Mouse (Mus musculus): ENCODE results near the gene Gpr149. TPM values are rescaled to one million over a fixed set of nuclear protein-coding genes. Genes with fewer than 3 reads are reported as not detected.

Gpr149 gene
- 1.9 TPM for polyA plus RNA-seq (2012; fragmentation: generic; extraction: Trizol)

GRCm38 (mm10) chr3:62604973-62605372 is at the start of gene Gpr149:
Gene Gpr149, minus strand, starts transcription at chr3:62605140.
- no peak within 1 kb of the TSS for H3ac ChIP-seq (ENCODE audit: control insufficient read depth, insufficient read length)
- TF ChIP-seq POLR2A (IDR thresholded peaks at IDR 0.05; ENCODE audit: insufficient read length, low read depth) (no peak), USF1 (IDR thresholded peaks at IDR 0.05; ENCODE audit: low read depth) (no peak)
- peak within 1 kb of the TSS; percentile 69 for H3K4me2 ChIP-seq (ENCODE audit: low read depth)
- H3K4me3 ChIP-seq: peak within 1 kb of the TSS; percentile 38
- no peaks in the 10 kb centered on the region for H3K36me3 ChIP-seq (ENCODE audit: control insufficient read depth, insufficient read depth)
- H3K79me2 ChIP-seq (ENCODE audit: control insufficient read depth, insufficient read depth): peaks cover 5% of the 10 kb centered on the region
- H3K27me3 ChIP-seq (ENCODE audit: control insufficient read depth, insufficient read depth, insufficient read length): no peaks in the 10 kb centered on the region

GRCm38 (mm10) chr3:62650551-62650950 is 45.6 kb upstream of the Gpr149 start:
- no peak overlapping the region for H3K4me2 ChIP-seq (ENCODE audit: low read depth)
- no peak for TF ChIP-seq TCF12 (IDR thresholded peaks at IDR 0.05; ENCODE audit: insufficient read depth, poor library complexity, severe bottlenecking)
- no peak for TF ChIP-seq POLR2AphosphoS2 (IDR thresholded peaks at IDR 0.05; ENCODE audit: insufficient read length, low read depth)
- no peak for TF ChIP-seq CEBPB (IDR thresholded peaks at IDR 0.05; ENCODE audit: insufficient read depth, poor library complexity, severe bottlenecking)
- no peak for TF ChIP-seq SRF (IDR thresholded peaks at IDR 0.05; ENCODE audit: control insufficient read depth, insufficient read length, low read depth)
- no peak for TF ChIP-seq REST (IDR thresholded peaks at IDR 0.05; ENCODE audit: insufficient read depth, insufficient read length)
- TF ChIP-seq MYOD1 (IDR thresholded peaks at IDR 0.05; ENCODE audit: control insufficient read depth in 1 of 3, insufficient read length in 2 of 3, low read depth in 2 of 3): no peak
- no peak for TF ChIP-seq USF1 (IDR thresholded peaks at IDR 0.05; ENCODE audit: low read depth)
- no peak for TF ChIP-seq E2F4 (IDR thresholded peaks at IDR 0.05; ENCODE audit: insufficient read depth)
- TF ChIP-seq MYOG (IDR thresholded peaks at IDR 0.05; ENCODE audit: control insufficient read depth in 1 of 3, insufficient read depth in 1 of 3, insufficient read length in 2 of 3, low read depth in 2 of 3): no peak
- TF ChIP-seq MAX (IDR thresholded peaks at IDR 0.05; ENCODE audit: low read depth): no peak
- no peak for TF ChIP-seq TCF3 (IDR thresholded peaks at IDR 0.05; ENCODE audit: insufficient read length, low read depth)
- no peak for TF ChIP-seq POLR2A (IDR thresholded peaks at IDR 0.05; ENCODE audit: insufficient read length, low read depth)
- no peaks in the 10 kb centered on the region for H3K27me3 ChIP-seq (ENCODE audit: control insufficient read depth, insufficient read depth, insufficient read length)
- H3K36me3 ChIP-seq (ENCODE audit: control insufficient read depth, insufficient read depth): no peaks in the 10 kb centered on the region
- H3ac ChIP-seq (ENCODE audit: control insufficient read depth, insufficient read length): no peak overlapping the region
- no peak overlapping the region for H3K4me3 ChIP-seq
- H3K79me2 ChIP-seq (ENCODE audit: control insufficient read depth, insufficient read depth): no peaks in the 10 kb centered on the region

GRCm38 (mm10) chr3:62610861-62611260 is 5.9 kb upstream of the Gpr149 start:
- Histone ChIP-seq H3K4me2 (ENCODE audit: low read depth) (no peak overlapping the region), H3K36me3 (ENCODE audit: control insufficient read depth, insufficient read depth) (no peaks in the 10 kb centered on the region), H3ac (ENCODE audit: control insufficient read depth, insufficient read length) (no peak overlapping the region), H3K79me2 (ENCODE audit: control insufficient read depth, insufficient read depth) (no peaks in the 10 kb centered on the region), H3K4me3 (no peak overlapping the region), H3K27me3 (ENCODE audit: control insufficient read depth, insufficient read depth, insufficient read length) (no peaks in the 10 kb centered on the region)
- TF ChIP-seq MYOD1 (IDR thresholded peaks at IDR 0.05; ENCODE audit: control insufficient read depth in 1 of 3, insufficient read length in 2 of 3, low read depth in 2 of 3) (no peak), SRF (IDR thresholded peaks at IDR 0.05; ENCODE audit: control insufficient read depth, insufficient read length, low read depth) (no peak), REST (IDR thresholded peaks at IDR 0.05; ENCODE audit: insufficient read depth, insufficient read length) (no peak), POLR2AphosphoS2 (IDR thresholded peaks at IDR 0.05; ENCODE audit: insufficient read length, low read depth) (no peak), CEBPB (IDR thresholded peaks at IDR 0.05; ENCODE audit: insufficient read depth, poor library complexity, severe bottlenecking) (no peak), TCF3 (IDR thresholded peaks at IDR 0.05; ENCODE audit: insufficient read length, low read depth) (no peak), MYOG (IDR thresholded peaks at IDR 0.05; ENCODE audit: control insufficient read depth in 1 of 3, insufficient read depth in 1 of 3, insufficient read length in 2 of 3, low read depth in 2 of 3) (no peak), POLR2A (IDR thresholded peaks at IDR 0.05; ENCODE audit: insufficient read length, low read depth) (no peak), USF1 (IDR thresholded peaks at IDR 0.05; ENCODE audit: low read depth) (no peak), E2F4 (IDR thresholded peaks at IDR 0.05; ENCODE audit: insufficient read depth) (no peak), MAX (IDR thresholded peaks at IDR 0.05; ENCODE audit: low read depth) (no peak), TCF12 (IDR thresholded peaks at IDR 0.05; ENCODE audit: insufficient read depth, poor library complexity, severe bottlenecking) (no peak)

GRCm38 (mm10) chr3:62605931-62606330 is 991 bp upstream of the Gpr149 start:
- H3K4me3 ChIP-seq: peak overlapping the region; percentile 38
- H3K4me2 ChIP-seq (ENCODE audit: low read depth): peak overlapping the region; percentile 69
- peak; percentile 46; the same call in 1 of the 2 replicates for TF ChIP-seq CEBPB (IDR thresholded peaks at IDR 0.05; ENCODE audit: insufficient read depth, poor library complexity, severe bottlenecking)
- TF ChIP-seq TCF12 (IDR thresholded peaks at IDR 0.05; ENCODE audit: insufficient read depth, poor library complexity, severe bottlenecking): no peak
- no peaks in the 10 kb centered on the region for H3K36me3 ChIP-seq (ENCODE audit: control insufficient read depth, insufficient read depth)
- H3K27me3 ChIP-seq (ENCODE audit: control insufficient read depth, insufficient read depth, insufficient read length): no peaks in the 10 kb centered on the region
- H3K79me2 ChIP-seq (ENCODE audit: control insufficient read depth, insufficient read depth): peaks cover 5% of the 10 kb centered on the region
- H3ac ChIP-seq (ENCODE audit: control insufficient read depth, insufficient read length): no peak overlapping the region

- Histone ChIP-seq H3K36me3 (ENCODE audit: control insufficient read depth, insufficient read depth) (no peaks in the 10 kb centered on the region), H3ac (ENCODE audit: control insufficient read depth, insufficient read length) (no peak overlapping the region), H3K27me3 (ENCODE audit: control insufficient read depth, insufficient read depth, insufficient read length) (no peaks in the 10 kb centered on the region), H3K79me2 (ENCODE audit: control insufficient read depth, insufficient read depth) (peaks cover 5% of the 10 kb centered on the region), H3K4me2 (ENCODE audit: low read depth) (peak overlapping the region; percentile 69), H3K4me3 (peak overlapping the region; percentile 38)
- TF ChIP-seq POLR2AphosphoS2 (IDR thresholded peaks at IDR 0.05; ENCODE audit: insufficient read length, low read depth) (no peak), E2F4 (IDR thresholded peaks at IDR 0.05; ENCODE audit: insufficient read depth) (no peak)
Measured at GRCm38 (mm10) chr3:62604047-62604391, 921 bp downstream of the Gpr149 start.

Measured in myocyte (in vitro differentiated cells).